Mouse (Mus musculus) forebrain, embryonic 12.5 days (tissue): ENCODE results near the gene Plxnd1. TPM values are rescaled to one million over a fixed set of nuclear protein-coding genes. Genes with fewer than 3 reads are reported as not detected.

ENCODE experiments used
- ATAC-seq: fragments of 200-750 bp; cut with Nextera tagmentation; 2 replicates; pipeline ENCODE4 v1.8.0; 2017; ENCODE audit warnings: moderate TSS enrichment; ENCODE audit not compliant: low FRiP score
- H3K27ac ChIP-seq: fragments of 300-500 bp; sonication (generic); 2 replicates; pipeline ENCODE4 v1.5.1; 2016; ENCODE audit warnings: mild to moderate bottlenecking
- H3K27me3 ChIP-seq: fragments of 300-500 bp; sonication (generic); 2 replicates; pipeline ENCODE4 v1.6.1; 2016; ENCODE audit warnings: mild to moderate bottlenecking
- H3K36me3 ChIP-seq: fragments of 300-500 bp; sonication (generic); replicated peaks from 2 replicates; pipeline ENCODE4 v1.6.1; 2016; ENCODE audit warnings: mild to moderate bottlenecking
- H3K4me1 ChIP-seq: fragments of 300-500 bp; sonication (generic); 2 replicates; pipeline ENCODE4 v1.6.1; 2016
- H3K4me2 ChIP-seq: fragments of 300-500 bp; sonication (generic); 2 replicates; pipeline ENCODE4 v1.6.1; 2016; ENCODE audit warnings: mild to moderate bottlenecking, moderate library complexity
- H3K4me3 ChIP-seq: fragments of 300-500 bp; sonication (generic); replicated peaks from 2 replicates; pipeline ENCODE4 v1.5.1; 2016; ENCODE audit warnings: mild to moderate bottlenecking
- H3K9ac ChIP-seq: fragments of 300-500 bp; sonication (generic); 2 replicates; pipeline ENCODE4 v1.6.1; 2016; ENCODE audit warnings: mild to moderate bottlenecking
- H3K9me3 ChIP-seq: fragments of 300-500 bp; sonication (generic); 2 replicates; pipeline ENCODE4 v1.6.1; 2016
- WGBS: fragments of 180-500 bp; shearing (Covaris S2); methylation state at CpG from one replicate; pipeline ENCODE4 v1.1.7; 2016; 5-methylcytosine and 5-hydroxymethylcytosine counted together
- polyA plus RNA-seq: library from polyadenylated mRNA; unstranded; fragments of >200 nt; fragmentation: Nextera tagmentation; extraction: Ambion mirVana; gene quantifications from 2 replicates; pipeline ENCODE4 v1.2.1, GENCODE M21; 2016

Plxnd1 gene
- 18.8 and 19.2 TPM in 2 replicates for polyA plus RNA-seq

- no peaks in the 10 kb centered on the region for H3K9me3 ChIP-seq
- H3K27ac ChIP-seq: peak within 1 kb of the TSS; percentile 36
- 1% methylated on average over 27 of the region's 51 CpGs for WGBS
- peaks cover 57% of the 10 kb centered on the region for H3K27me3 ChIP-seq
- peak within 1 kb of the TSS; percentile 53 for H3K9ac ChIP-seq
- peak within 1 kb of the TSS; percentile 84 for H3K4me2 ChIP-seq
- peaks cover 33% of the 10 kb centered on the region for H3K4me1 ChIP-seq
- ATAC-seq: peak; percentile 81
- H3K4me3 ChIP-seq: peak within 1 kb of the TSS; percentile 47
- H3K36me3 ChIP-seq: no peaks in the 10 kb centered on the region
Observed at GRCm38 (mm10) chr6:115994877-115995520, at the start of gene Plxnd1. Plxnd1 (minus strand) TSS chr6:115995005.

- H3K27ac ChIP-seq: no peak overlapping the region
Observed at GRCm38 (mm10) chr6:116044039-116044438, 49.2 kb upstream of the Plxnd1 start.

DNA sequence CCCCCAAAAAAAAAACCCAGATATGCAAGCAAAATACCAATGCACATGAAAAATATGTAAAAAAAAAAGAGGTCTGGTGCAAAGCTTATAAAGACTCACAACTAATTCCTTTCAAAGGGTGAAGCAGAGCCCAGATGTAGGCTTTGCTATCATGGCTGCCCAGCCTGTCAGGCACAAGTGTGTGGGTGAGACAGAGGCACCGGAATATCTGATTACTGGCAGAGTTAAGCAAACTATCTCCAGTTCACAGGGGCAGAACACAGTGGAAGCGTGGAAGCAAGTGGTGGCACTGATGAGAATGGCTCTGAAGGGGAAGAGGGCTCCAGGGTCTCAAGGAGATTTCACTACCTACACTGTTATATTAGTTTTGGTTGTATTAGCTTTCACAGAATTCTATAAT, 43.4 kb upstream of the Plxnd1 start:
- H3K27ac ChIP-seq: no peak overlapping the region
- peaks cover 11% of the 10 kb centered on the region for H3K36me3 ChIP-seq
- ATAC-seq: no peak
- H3K4me1 ChIP-seq: no peaks in the 10 kb centered on the region
- H3K4me3 ChIP-seq: no peak overlapping the region
- H3K27me3 ChIP-seq: no peaks in the 10 kb centered on the region
- H3K4me2 ChIP-seq: no peak overlapping the region
- H3K9me3 ChIP-seq: peaks cover 4% of the 10 kb centered on the region
- no peak overlapping the region for H3K9ac ChIP-seq
- WGBS: 88% methylated on average over 2 of the region's 2 CpGs

More at GRCm38 (mm10) chr6:116044039-116044438, 49.2 kb upstream of the Plxnd1 start:
- ATAC-seq: no peak
- Histone ChIP-seq H3K27me3 (no peaks in the 10 kb centered on the region), H3K4me2 (no peak overlapping the region), H3K4me3 (no peak overlapping the region), H3K9ac (no peak overlapping the region), H3K4me1 (peaks cover 6% of the 10 kb centered on the region), H3K9me3 (peaks cover 4% of the 10 kb centered on the region), H3K36me3 (peaks cover 8% of the 10 kb centered on the region)
- WGBS: 71% methylated on average over 2 of the region's 2 CpGs

- H3K4me3 ChIP-seq: no peak overlapping the region
- H3K27me3 ChIP-seq: no peaks in the 10 kb centered on the region
- no peak for ATAC-seq
- H3K36me3 ChIP-seq: peaks cover 4% of the 10 kb centered on the region; the same call in 1 of the 2 replicates
- no peak overlapping the region for H3K4me2 ChIP-seq
- H3K4me1 ChIP-seq: no peaks in the 10 kb centered on the region
- no peak overlapping the region for H3K27ac ChIP-seq
- no peak overlapping the region for H3K9ac ChIP-seq
- 87% methylated on average over 5 of the region's 5 CpGs for WGBS
- H3K9me3 ChIP-seq: no peaks in the 10 kb centered on the region
Observed at GRCm38 (mm10) chr6:116037281-116037831, 42.6 kb upstream of the Plxnd1 start.

DNA sequence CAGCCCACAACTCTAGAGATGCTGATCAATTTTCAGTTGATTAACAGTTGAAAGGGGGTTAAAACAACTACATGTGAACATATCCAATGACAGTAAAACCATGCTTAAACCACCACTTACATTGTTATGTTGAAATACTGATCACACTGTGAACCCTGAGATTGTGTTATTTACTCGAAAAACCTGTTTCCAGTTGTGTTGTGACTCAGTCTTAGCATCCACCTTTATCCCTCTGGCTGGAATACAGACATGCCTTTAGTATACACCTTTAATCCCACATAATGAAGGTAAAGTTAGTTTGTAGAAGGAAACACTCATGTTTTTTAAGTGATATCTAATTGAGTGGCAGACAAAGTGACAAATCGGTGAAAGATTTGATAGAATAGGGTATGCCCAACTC, 41.8 kb upstream of the Plxnd1 start:
- WGBS: 92% methylated on average over 2 of the region's 2 CpGs
- no peak overlapping the region for H3K27ac ChIP-seq

DNA sequence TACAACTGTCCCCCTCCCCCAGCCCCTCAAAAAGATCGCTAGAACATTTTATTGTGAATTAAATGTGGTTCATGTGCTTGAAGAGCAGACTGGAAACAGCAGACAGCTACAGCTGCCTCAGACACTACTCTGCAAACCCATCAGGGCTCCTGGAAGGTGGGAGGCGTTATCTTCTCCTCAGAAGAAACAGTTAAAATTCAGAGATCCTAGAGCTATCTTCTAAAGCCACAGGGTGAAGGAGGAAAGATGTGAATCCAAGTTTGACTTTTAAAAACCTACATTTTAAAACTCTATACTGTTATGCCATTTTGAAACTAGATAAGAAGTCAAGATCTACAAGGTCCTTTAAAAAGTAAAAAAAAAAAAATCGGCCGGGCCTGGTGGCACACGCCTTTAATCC, 36.2 kb upstream of the Plxnd1 start:
- ATAC-seq: no peak
- WGBS: 86% methylated on average over 5 of the region's 5 CpGs

More for the DNA sequence above, 41.8 kb upstream of the Plxnd1 start:
- no peaks in the 10 kb centered on the region for H3K4me1 ChIP-seq
- ATAC-seq: no peak
- H3K4me2 ChIP-seq: no peak overlapping the region
- H3K9me3 ChIP-seq: no peaks in the 10 kb centered on the region
- no peak overlapping the region for H3K4me3 ChIP-seq
- 0 out of 2 replicates have a peak, but pooled peaks cover 4% of the 10 kb centered on the region for H3K36me3 ChIP-seq
- no peaks in the 10 kb centered on the region for H3K27me3 ChIP-seq
- no peak overlapping the region for H3K9ac ChIP-seq

GRCm38 (mm10) chr6:116024666-116025065, 29.9 kb upstream of the Plxnd1 start:
- no peak overlapping the region for H3K27ac ChIP-seq
- no peak for ATAC-seq
- no peaks in the 10 kb centered on the region for H3K4me1 ChIP-seq
- no peak overlapping the region for H3K4me3 ChIP-seq
- no peak overlapping the region for H3K4me2 ChIP-seq
- H3K36me3 ChIP-seq: peaks cover 33% of the 10 kb centered on the region
- H3K9ac ChIP-seq: no peak overlapping the region
- H3K9me3 ChIP-seq: peaks cover 9% of the 10 kb centered on the region
- H3K27me3 ChIP-seq: no peaks in the 10 kb centered on the region
- 89% methylated on average over 4 of the region's 4 CpGs for WGBS

More for the DNA sequence above, 36.2 kb upstream of the Plxnd1 start:
- H3K4me3 ChIP-seq: no peak overlapping the region
- H3K27me3 ChIP-seq: no peaks in the 10 kb centered on the region
- no peaks in the 10 kb centered on the region for H3K4me1 ChIP-seq
- 0 out of 2 replicates have a peak, but pooled peaks cover 4% of the 10 kb centered on the region for H3K36me3 ChIP-seq
- no peak overlapping the region for H3K4me2 ChIP-seq
- no peaks in the 10 kb centered on the region for H3K9me3 ChIP-seq
- H3K27ac ChIP-seq: no peak overlapping the region
- H3K9ac ChIP-seq: no peak overlapping the region

- WGBS: 88% methylated on average over 9 of the region's 9 CpGs
Observed at GRCm38 (mm10) chr6:116021961-116022485, 27.2 kb upstream of the Plxnd1 start.

DNA sequence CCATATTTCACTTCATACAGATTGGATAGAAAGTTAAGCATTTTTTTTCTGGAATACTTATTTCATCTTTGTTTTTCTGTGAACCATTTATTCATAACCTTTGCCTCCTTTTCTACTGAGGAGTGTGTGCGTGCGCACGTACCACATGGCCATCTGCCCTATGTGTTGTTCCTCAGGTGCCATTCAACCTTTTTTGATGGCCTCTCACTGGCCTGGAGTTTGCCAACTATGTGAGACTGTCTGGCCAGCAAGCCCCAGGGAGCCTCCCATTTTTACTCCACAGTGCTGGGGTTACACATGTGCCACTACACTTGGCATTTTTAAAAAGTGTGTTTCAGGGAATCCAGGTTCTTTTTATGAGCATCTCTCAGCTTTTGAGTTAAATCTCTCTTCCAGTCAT, 21.1 kb upstream of the Plxnd1 start:
- no peak overlapping the region for H3K4me3 ChIP-seq
- WGBS: 94% methylated on average over 3 of the region's 3 CpGs
- no peak for ATAC-seq
- H3K4me2 ChIP-seq: no peak overlapping the region
- no peak overlapping the region for H3K27ac ChIP-seq
- 0 out of 2 replicates have a peak, but pooled peaks cover 3% of the 10 kb centered on the region for H3K4me1 ChIP-seq
- H3K27me3 ChIP-seq: no peaks in the 10 kb centered on the region
- H3K36me3 ChIP-seq: peaks cover 13% of the 10 kb centered on the region; the same call in 1 of the 2 replicates
- no peaks in the 10 kb centered on the region for H3K9me3 ChIP-seq
- no peak overlapping the region for H3K9ac ChIP-seq

More at GRCm38 (mm10) chr6:116021961-116022485, 27.2 kb upstream of the Plxnd1 start:
- no peaks in the 10 kb centered on the region for H3K4me1 ChIP-seq
- H3K4me2 ChIP-seq: no peak overlapping the region
- H3K27me3 ChIP-seq: no peaks in the 10 kb centered on the region
- peaks cover 9% of the 10 kb centered on the region for H3K9me3 ChIP-seq
- H3K27ac ChIP-seq: no peak overlapping the region
- no peak overlapping the region for H3K9ac ChIP-seq
- H3K4me3 ChIP-seq: no peak overlapping the region
- ATAC-seq: no peak
- H3K36me3 ChIP-seq: peaks cover 36% of the 10 kb centered on the region

DNA sequence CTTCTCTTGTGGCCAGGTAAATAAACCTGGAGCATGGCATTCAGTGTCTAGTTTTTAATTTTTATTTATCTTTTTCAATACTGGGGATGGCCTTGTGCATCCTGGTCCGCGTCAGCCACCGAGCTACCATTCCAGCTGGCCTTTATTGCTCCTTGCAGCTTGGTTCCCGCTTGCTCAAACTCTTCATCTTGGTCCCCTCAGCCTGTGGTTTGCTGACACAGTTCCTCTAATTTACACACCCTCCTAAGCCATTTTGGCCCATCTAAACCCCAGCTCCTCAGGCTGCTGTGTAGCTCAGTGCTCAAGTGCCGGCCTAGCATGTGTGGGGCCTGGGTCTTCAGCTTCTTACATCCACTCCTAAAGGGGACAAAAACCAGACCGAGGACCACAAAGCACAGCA, 19.3 kb upstream of the Plxnd1 start:
- ATAC-seq: no peak
- Histone ChIP-seq H3K27ac (no peak overlapping the region), H3K36me3 (no peaks in the 10 kb centered on the region), H3K9ac (no peak overlapping the region), H3K4me2 (no peak overlapping the region), H3K27me3 (no peaks in the 10 kb centered on the region), H3K4me1 (0 out of 2 replicates have a peak, but pooled peaks cover 3% of the 10 kb centered on the region), H3K9me3 (no peaks in the 10 kb centered on the region), H3K4me3 (no peak overlapping the region)
- WGBS: 86% methylated on average over 6 of the region's 6 CpGs

DNA sequence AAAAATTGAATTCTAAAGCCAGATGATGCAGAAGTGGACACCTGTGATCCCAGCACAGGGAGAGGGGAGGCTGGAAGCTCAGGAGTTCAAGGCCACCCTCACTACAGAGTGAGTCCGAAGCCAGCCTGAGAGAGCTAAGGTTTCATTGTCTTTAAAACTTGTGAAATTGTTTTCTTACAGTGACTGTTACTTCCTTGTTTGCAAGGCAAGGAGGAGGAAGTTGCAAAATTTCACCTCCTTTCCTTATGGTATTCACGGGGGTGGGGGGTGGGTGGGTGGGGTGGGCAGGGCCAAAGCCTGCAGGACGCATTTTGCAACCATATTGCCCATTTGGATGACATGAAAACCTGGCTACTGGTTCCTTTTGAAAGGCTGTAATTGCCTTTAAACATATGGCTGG, 18.9 kb upstream of the Plxnd1 start:
- ATAC-seq: no peak
- Histone ChIP-seq H3K4me1 (0 out of 2 replicates have a peak, but pooled peaks cover 3% of the 10 kb centered on the region), H3K9ac (no peak overlapping the region), H3K4me3 (no peak overlapping the region), H3K27me3 (no peaks in the 10 kb centered on the region), H3K27ac (no peak overlapping the region), H3K9me3 (no peaks in the 10 kb centered on the region), H3K36me3 (no peaks in the 10 kb centered on the region), H3K4me2 (no peak overlapping the region)
- 69% methylated on average over 3 of the region's 3 CpGs for WGBS

DNA sequence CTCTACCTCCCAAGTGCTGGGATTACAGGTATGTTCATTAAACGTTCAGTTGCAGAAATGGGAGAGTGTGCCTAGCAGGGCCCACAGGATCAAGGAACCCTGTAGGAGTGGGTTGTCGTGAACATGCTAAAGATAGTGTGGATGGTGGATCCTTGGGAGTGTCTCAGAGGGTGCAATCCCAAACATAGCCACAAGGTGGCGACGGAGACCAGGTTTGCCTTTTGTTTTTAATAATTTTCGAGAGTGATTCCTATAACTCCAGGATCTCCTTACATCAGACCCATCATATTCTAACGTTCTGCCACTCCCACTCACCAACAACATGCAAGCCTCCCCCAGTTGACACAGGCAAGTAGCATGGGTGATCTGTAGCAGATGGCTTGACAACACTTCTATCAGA, 15.7 kb upstream of the Plxnd1 start:
- no peaks in the 10 kb centered on the region for H3K36me3 ChIP-seq
- no peak overlapping the region for H3K4me2 ChIP-seq
- no peak overlapping the region for H3K4me3 ChIP-seq
- H3K9ac ChIP-seq: no peak overlapping the region
- no peak overlapping the region for H3K27ac ChIP-seq
- 5% methylated on average over 6 of the region's 6 CpGs for WGBS
- H3K4me1 ChIP-seq: 0 out of 2 replicates have a peak, but pooled peaks cover 3% of the 10 kb centered on the region
- peak; percentile 22; the same call in 1 of the 2 replicates for ATAC-seq
- peaks cover 4% of the 10 kb centered on the region; the same call in 1 of the 2 replicates for H3K27me3 ChIP-seq
- H3K9me3 ChIP-seq: no peaks in the 10 kb centered on the region
